Mouse (Mus musculus) monocyte, adult 5-6 weeks (primary cell): ENCODE results near the gene Ldb1. TPM values are rescaled to one million over a fixed set of nuclear protein-coding genes. Genes with fewer than 3 reads are reported as not detected.
A peak's percentile ranks its signal among the peaks of the same experiment; 100 is the strongest.

ENCODE experiments used
- ATAC-seq: fragments of 153-309, 156-312 bp; replicated peaks from 2 replicates; pipeline ENCODE4 v1.8.0; 2017; ENCODE audit warnings: mild to moderate bottlenecking; ENCODE audit not compliant: low TSS enrichment, insufficient number of reproducible peaks, severe bottlenecking, poor library complexity, low FRiP score
- total RNA-seq: library from RNA; stranded (forward); fragments of 200-1000, 200-491, 200-594 nt; gene quantifications from 3 replicates; pipeline ENCODE4 v1.2.3, GENCODE M21; 2017

Gene Ldb1
- total RNA-seq, 1 experiment from 2014 or later, result 90.1 TPM

DNA sequence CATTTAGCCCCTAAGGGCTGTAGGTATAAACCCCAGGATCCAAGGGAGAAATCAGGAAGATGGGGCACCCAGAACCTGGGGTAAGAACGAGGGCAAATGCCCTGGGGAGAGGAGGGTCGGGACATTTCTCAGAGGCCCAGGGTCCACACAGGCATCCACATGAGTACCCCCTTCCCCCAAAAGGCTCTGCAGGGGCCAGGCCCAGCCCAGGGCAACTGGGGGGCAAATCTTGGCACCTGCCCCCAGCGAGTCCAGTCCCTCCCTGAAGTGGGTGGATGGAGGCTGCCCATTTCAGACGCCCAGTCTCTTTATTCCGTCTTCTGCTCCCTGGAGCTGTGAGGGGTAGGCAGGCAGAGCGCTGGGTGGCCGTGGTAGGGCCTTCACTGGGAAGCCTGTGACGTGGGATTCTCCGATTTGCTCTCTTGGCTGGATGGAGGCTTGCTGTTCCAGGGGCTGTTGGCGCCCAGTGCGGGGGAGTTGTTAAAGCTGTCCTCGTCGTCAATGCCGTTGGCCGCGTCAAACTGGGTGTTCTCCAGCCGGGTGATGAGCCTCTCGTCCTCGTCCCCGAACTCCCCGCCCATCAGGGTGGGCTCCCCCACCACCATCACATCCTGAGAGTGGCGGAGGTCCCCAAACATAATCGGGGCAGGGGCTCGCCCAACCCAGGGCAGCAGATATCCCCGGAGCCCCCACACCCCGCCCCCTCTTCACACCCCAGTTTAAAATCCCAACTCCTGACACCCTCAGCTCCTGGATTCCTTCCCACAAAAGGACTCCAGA lies 12.1 kb downstream of the Ldb1 start:
- no peak for ATAC-seq

DNA sequence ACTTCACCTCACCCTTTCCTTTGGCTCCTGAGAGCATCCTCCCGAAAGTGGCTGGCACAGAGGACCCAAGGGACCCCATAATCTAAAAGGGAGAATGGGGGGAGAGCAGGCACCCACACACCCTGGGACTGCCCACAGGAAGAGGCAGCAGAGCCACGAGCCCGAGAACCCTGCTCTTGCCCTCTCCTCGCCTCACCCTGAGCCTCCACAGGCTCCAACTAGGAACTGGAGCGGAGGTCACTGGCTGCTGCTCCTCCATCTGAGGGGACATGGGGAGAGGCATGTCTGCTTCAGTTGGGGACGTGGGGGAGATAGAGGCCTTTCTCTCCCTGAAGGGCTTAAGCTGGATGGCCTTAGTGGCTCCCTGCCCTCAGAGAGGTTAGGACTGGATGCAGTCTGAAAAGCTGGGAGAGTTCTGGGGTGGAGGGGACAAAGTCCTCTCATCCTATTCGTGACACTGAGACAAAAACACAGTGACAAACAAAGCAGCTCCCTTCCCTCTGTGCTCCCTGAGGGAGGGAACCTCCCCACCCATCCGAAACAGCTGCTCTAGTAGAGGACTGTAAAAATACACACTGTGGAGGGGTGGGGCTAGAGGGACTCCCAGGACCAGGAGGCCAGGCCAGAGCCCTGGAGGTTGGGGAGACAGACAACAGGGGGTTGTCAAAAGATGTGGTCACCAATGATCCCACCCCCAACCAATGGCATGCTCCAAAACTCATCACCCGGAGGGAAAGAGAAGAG lies 13.2 kb downstream of the Ldb1 start:
- ATAC-seq, result no peak

DNA sequence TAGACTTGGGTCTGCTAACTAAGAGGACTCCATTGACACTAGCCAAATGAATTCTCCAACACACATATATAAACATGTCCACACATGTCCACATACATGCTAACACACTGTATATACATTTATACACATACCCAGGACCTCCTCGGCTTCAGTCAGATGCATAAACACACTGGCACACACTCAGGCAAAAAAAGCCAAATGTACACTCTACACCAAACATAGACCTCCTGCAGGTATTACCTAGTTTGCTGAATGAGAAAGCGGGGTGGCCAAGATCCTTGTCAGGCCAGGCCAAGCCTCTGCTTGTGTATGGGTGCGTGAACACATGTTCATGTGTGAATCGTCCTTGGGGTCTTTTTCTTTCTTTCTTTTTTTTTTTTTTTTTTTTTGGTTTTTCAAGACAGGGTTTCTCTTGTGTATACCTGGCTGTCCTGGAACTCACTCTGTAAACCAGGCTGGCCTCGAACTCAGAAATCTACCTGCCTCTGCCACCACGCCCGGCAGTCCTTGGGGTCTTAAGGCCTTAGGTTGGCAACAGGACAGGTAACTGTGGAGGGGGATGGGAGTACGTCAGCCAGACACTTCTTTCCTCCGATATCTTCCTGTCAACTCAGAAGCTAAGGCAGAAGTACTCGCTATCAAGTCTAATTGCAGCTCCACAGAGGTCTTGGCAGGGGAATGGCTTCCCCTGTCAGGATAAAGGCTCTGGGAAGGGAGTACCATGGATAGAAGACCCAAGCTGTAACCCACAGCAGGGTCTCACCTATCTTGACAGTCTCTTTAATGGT lies 14.6 kb downstream of the Ldb1 start:
- no peak for ATAC-seq

DNA sequence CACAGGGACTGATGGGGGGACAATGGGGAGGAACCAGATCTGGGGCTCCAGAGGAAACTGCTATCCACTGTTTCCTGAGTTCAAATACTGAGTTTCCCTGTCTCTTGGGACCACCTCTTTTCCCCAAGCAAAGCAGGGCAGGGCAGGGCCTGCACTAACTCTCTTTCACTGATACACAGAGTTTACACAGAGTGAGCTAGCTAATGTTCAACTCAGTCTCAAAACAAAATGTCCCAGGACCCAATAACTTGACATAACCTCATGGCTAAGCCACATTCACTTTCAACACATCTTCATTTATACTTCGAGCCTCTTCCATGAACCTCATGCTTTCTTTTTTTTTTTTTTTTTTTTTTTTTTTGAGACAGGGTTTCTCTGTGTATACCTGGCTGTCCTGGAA lies 15.4 kb downstream of the Ldb1 start:
- ATAC-seq, result no peak

DNA sequence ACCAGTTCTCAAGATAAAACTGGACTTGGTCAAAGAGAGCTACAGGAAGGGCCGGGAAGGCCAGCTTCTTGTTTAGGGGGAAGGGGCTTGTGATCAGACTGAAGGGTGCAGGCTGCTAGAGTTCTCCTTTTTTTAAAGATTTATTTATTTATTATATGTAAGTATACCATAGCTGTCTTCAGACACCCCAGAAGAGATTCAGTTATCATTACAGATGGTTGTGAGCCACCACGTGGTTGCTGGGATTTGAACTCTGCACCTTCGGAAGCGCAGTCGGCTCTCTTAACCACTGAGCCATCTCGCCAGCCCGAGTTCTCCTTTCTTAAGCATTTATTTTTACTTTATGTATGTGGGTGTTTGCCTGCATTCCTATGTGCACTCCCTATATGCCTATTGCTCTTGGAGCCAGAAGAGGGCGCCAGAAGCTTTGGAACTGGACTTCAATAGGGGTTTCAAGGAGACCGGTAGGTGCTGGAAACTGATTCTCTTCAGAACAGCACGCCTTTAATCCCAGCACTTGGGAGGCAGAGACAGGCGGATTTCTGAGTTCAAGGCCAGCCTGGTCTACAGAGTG lies 16.2 kb downstream of the Ldb1 start:
- no peak for ATAC-seq

DNA sequence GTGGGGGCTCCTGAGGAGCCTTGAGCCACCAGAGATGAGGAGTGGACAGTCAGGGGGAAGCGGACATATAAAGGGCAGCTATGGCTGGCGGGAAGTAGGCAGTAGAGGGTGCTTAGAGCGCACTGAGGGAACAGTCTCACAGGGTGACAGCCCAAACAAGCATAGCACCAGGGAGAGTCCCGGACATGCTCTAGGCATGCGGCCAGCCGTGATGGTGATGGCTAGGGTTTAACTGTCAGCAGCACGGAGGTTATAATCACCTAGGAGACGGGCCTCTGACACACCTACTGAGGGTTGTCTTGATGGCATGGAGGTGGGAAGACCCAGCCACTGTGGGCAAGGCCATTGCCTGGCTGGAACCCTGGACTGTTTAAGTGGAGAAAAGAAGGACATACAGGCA lies 18.4 kb downstream of the Ldb1 start:
- no peak for ATAC-seq

DNA sequence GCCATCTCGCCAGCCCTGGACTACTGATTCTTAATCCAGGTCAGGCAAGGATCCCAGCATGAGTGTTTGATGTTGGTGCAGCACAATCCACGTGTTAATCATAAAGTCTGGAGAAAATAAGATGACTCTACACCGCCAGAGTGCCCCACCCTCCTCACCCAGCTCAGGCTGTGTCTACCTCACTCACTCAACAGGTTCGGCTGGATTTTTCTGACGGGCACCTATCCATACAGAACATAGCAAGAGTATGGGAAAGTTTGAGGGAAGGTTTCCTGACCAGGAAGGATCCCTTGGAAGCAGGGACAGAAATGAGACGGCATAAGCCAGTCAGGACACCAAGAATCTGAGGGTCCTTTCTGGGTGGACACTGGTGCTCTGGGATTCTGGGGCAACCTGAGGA lies 20.1 kb downstream of the Ldb1 start:
- no peak for ATAC-seq

DNA sequence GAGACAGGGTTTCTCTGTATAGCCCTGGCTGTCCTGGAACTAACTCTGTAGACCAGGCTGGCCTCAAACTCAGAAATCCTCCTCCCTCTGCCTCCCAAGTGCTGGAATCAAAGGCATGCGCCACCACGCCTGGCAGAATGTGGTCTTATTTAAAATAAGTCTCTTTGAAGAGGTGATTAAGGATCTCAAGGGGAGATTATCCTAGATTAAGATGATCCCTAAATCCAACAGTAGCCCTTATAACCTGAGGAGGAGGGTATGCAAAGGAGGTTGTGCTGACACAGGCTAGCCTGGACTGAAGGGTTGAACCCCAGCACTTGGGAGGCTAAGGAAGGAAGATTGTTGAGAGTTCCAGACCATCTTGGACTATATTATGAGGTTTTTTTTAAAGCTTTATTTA lies 29.0 kb downstream of the Ldb1 start:
- no peak for ATAC-seq

DNA sequence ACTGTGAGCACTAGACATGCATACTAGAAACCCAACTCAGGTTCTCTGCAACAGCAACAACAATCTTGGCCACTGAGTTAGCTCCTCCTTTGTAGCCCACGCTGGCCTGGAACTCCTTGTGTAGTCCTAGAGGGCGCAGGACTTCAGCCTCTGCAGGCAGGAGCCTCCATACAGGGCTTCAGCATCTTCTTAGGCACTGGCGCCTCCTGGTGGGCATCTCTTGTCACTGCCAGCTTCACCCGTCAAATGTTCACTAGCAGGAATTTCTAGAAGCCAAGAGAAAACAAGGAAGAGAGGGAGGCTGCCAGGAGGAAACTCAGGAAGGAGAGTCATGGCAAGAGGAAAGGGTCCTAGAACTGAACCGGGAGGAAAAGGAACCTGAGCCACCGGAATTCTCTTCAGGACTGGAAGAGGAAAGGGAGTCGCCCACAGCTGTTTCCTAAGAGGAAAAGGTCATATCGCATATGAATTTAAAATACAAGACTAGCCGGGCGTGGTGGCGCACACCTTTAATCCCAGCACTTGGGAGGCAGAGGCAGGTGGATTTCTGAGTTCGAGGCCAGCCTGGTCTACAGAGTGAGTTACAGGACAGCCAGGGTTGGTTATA lies 30.3 kb downstream of the Ldb1 start:
- ATAC-seq, result peak; percentile 97

DNA sequence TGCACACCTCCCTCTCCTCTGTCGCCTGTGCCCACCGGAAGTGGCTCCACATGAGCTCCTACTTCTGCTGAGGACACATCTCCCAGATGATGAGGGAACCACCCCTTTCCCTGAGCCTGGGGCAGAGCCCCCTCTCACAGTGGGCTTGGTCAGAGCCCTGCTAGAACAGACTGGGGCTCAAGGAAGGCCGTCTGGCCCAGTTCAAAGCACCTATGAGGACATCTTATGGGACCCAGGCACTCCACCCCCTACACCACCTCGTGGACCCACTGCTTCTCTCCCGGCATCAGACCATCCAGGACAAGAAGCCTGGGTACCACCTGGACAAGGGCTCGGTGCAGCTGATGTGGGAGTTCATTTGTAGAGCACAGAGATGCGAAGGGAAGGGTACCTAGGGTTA lies 39.3 kb downstream of the Ldb1 start:
- no peak for ATAC-seq

DNA sequence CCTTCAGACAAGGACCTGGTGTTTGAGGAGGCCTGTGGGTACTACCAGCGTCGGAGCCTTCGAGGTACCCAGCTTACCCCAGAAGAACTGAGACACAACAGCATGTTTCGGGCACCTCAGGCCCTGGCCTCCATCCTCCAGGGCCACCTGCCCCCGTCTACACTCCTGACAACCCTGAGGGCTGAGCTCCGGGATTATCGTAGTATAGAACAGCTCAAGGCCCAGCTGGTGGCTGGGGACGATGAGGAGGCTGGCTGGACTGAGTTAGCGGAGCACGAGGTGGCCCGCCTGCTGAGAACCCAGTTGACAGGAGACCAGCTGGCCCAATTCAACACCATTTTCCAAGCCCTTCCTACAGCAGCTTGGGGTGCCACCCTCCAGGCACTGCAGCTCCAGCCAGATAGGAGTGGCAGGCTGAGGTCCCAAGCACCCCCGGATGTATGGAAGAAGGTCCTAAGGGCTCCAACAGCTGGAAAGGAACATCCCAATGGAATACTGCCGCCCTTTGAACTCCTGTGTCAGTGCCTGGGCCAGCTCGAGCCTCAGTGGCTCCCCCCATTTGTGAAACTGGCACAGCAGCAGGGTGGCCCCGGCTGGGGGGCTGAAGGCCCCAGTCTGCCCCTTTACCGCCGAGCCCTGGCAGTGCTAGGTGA lies 40.1 kb downstream of the Ldb1 start:
- no peak for ATAC-seq

DNA sequence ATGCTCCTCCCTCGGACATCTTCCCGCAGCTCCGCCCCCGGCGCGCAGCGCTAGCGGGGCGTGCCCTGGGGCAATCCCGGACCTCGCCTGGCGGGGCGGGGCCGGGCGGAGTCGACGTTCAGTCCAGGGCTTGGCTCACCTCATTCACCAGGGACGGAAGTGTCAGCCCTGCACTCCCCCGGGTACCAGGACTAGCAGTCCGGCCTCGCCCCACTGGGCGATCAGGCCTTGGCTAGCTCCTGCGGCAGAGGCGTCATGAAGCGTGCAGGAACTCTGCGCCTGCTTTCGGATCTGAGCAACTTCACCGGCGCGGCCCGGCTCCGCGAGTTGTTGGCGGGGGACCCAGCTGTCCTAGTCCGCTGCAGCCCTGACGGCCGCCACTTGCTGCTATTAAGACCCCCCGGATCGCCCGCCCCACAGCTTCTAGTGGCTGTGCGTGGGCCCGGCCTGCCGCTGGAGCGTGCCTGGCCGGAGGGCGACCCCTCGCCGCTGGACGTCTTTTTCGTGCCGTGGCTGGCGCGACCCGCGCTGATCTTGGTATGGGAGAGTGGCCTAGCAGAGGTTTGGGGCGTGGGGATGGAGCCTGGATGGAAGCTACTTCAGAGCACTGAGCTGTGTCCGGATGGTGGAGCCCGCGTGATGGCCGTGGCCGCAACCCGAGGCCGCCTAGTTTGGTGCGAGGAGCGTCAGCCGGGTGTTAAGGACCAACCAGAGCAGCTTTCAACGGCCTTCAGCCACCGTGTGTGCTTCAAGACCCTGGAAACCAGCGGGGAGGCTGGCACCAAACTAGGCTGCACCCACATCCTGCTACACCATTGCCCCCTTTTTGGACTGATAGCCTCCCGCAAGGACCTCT lies 41.4 kb downstream of the Ldb1 start, which contains the start of gene Hps6:
Gene Hps6 (plus strand): TSS at position 138 of the 856 bp plus-strand sequence.
- peak; percentile 85 for ATAC-seq

DNA sequence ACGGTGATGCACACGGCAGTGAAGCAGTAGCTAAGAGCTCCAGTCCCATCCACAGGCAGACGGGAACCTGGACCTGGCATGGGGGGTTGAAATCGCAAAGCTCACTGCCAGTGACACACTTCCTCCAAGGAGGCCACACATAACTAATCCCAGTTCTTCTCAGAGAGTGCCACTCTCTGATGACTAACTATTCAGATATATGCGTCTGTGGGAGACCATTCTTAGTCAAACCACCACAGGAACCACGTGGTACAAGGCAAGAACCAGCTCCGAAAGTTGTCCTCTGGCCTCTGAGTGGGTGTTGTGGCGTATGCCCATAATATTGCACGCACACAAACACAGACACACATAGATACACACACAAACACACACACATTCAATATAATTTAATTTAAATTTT lies 42.7 kb downstream of the Ldb1 start:
- ATAC-seq, result 0 out of 2 replicates have a peak, but pooled peaks have one; percentile 14

DNA sequence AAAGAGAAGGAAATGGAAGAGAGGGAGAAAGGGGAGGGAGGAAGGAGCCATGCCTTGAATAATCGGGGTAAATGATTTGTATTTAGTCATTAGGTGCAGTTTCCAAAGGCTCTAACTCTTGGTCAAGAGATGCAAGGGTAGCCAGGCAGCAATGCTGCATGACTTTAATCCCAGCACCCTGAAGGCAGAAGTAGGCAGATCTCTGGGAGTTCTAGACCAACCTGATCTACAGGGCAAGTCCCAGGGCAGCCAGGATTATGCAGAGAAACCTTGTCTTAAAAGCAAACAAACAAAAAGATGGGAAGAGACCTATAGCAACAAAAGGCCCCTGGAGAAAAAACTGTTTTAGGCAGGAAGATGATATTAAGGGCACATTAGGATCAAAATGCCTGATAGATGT lies 45.6 kb downstream of the Ldb1 start:
- no peak for ATAC-seq

DNA sequence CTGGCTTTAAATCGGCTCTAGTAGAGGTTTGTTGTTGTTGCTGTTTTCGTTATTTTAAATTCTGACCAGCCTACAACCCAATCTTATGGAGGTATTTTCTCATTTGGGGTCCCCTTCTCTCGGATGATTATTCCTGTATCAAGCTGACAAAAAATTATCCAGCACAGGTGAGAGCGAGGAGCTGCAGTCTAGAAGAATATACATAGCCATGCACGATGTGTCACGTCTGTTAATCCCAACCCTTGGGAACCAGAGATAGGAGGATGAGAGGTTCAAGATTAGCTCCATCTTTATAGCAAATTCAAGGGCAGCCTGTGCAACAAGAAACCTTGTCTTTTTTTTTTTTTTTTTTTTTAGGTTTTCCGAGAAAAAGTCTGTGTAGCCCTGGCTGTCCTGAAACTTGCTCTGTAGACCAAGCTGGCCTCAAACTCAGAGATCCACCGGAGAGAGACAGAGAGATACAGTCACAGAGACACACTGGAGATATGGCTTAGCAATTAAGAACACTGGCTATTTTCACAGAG lies 46.3 kb downstream of the Ldb1 start:
- no peak for ATAC-seq

DNA sequence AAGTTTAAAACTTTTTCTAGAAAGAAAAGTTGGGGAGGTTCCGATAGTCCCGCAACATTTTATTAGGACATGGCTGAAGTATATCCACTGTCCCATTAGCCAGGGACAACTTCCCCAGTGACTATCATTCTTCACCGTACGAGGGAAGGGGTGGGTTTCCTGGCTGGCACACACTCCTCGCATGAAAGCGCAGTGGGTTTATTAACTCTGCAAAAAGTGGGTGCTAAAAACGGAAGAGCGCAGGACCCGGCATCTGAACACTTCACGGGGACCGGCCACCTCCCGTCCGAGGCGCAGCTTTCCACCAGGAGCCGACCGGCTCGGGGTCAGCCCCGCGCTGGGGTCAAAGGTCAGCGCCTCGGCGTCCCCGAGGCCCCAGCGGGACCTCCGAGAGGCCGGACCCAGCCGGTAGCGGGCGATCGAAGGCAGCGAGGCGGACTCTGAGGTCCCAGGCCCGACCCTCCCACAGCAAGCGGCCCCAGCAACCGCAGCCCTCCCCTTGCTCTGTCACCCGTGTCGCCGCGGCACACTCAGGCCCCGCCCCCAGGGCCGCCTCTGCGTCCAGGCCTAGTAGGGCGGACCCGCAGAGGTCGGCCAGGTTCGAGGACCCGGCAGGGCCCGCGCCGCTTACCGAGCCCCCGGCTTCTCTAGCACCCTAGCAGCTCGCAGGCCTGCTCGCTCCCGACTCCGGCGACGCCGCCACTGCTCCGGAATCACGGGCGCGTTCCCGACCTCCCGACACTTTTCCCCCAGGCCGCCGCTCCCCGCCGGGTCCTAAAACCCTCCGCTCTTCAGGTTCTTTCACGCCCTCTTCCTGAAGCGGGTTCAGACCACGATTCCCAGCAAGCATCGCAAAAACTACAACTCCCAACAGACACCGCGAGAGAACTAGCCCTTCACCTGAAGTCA lies 47.0 kb downstream of the Ldb1 start, which contains the start of gene Armh3:
Gene Armh3 (minus strand): TSS at position 704 of the 909 bp plus-strand sequence.
- ATAC-seq, result peak; percentile 86
